Mouse (Mus musculus): ENCODE results near the gene Tmem135. TPM values are rescaled to one million over a fixed set of nuclear protein-coding genes. Genes with fewer than 3 reads are reported as not detected.

Tmem135 gene
- total and polyA plus RNA-seq, 3 experiments, result 18.0 to 31.0 (median 30.0) TPM

DNA sequence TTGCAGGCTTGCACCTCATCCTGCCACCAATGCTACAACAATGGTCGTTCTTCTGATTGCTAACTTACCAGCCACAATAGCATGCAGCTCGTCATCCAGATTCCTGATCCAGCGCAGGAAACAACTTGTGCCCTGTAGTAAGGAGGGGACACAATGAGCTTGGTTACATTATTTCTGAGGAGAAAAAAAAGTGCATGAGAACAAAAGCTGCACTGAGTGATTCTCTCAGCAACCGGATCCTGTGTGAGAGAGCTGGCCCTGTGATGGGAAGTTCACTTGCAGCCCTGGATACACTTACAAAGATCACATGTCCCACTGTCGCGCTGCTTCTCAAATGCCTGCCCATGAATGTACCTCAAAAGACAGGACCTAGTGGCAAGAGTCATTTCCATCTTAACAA lies 252.7 kb downstream of the Tmem135 start:
- no peak for DNase-seq (ENCODE audit: extremely low read depth)
- no peak overlapping the region for H3K27ac ChIP-seq (ENCODE audit: insufficient read depth, low read depth)
- no peaks in the 10 kb centered on the region for H3K4me1 ChIP-seq (ENCODE audit: control insufficient read depth in 1 of 2, insufficient read depth in 2 of 2)
- H3K9me3 ChIP-seq (replicated peaks; ENCODE audit: low read length), result no peaks in the 10 kb centered on the region
- H3K4me2 ChIP-seq (ENCODE audit: insufficient read depth, low read depth, poor library complexity, severe bottlenecking), result no peak overlapping the region
- no peak overlapping the region for H3K9ac ChIP-seq (ENCODE audit: insufficient read depth, low read depth)
- H3K36me3 ChIP-seq (replicated peaks in 1 of 2; ENCODE audit: control insufficient read depth in 1 of 2, insufficient read depth in 1 of 2, low read length in 1 of 2), result peaks cover 27 to 58% of the 10 kb centered on the region in 2 experiments
- no peak overlapping the region for H3K4me3 ChIP-seq (replicated peaks in 1 of 3; ENCODE audit: low read depth in 2 of 3, low read length in 2 of 3, poor library complexity in 1 of 3)
- no peaks in the 10 kb centered on the region for H3K27me3 ChIP-seq (replicated peaks)
- no peak for TF ChIP-seq MEF2A (IDR thresholded peaks at IDR 0.05; ENCODE audit: borderline replicate concordance, low read depth, low read length)
- no peak for TF ChIP-seq MXI1 (IDR thresholded peaks at IDR 0.05; ENCODE audit: low read depth, low read length)
- TF ChIP-seq MAFK (IDR thresholded peaks at IDR 0.05; ENCODE audit: insufficient replicate concordance, low read length), result no peak
- no peak for TF ChIP-seq ZMIZ1 (IDR thresholded peaks at IDR 0.05; ENCODE audit: low read depth, low read length)
- no peak for TF ChIP-seq POLR2A (IDR thresholded peaks at IDR 0.05; ENCODE audit: low read depth, low read length)
- no peaks in the 10 kb centered on the region for H3K79me2 ChIP-seq (replicated peaks; ENCODE audit: control insufficient read depth, extremely low read depth, insufficient read depth, poor library complexity, severe bottlenecking)
- in situ Hi-C loops (cut with MboI; ENCODE audit: low pct_ligation_motif_present, low pct_unique_long_range_greater_than_20kb, low sequenced_read_pairs), result no loop called here
- dilution Hi-C loops (cut with MboI; ENCODE audit: extremely low pct_ligation_motif_present, extremely low pct_unique_long_range_greater_than_20kb, low sequenced_read_pairs), result no loop called here

DNA sequence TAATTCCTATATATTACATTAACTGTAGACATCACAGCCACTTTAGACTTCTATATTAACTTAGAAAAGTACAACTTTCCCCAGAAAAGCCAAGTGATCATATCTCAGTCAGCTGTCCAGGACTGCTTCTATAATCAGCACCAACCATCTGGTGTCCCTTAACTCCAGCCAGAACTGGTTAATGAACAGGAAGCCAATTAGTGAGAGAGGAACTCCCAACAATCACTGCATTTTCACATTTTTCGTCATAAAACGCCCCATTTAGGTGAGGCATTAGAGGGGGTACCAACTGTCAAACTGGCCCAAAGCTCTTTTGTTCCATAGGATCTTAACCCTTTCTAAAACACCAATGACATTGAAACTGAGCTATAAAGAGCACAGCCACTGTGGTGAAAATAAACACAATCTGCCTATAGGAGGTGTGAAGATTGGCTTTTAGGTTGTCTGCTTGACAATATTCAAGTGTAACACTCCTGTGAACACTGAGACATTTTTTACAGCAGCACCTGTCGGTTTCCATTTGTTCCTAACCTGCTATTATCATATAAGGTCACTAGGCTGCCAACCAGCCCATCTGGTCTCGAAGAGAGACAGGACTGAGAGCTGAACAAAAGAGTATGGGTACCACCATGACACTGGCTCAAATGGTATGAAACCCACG lies 263.3 kb downstream of the Tmem135 start:
- no peak overlapping the region for H3K4me2 ChIP-seq (ENCODE audit: insufficient read depth, low read depth, poor library complexity, severe bottlenecking)
- no peak for TF ChIP-seq ZNF384 (IDR thresholded peaks at IDR 0.05; ENCODE audit: low read depth, low read length)
- no peak for TF ChIP-seq JUN (IDR thresholded peaks at IDR 0.05; ENCODE audit: insufficient read depth, low read depth, low read length)
- TF ChIP-seq RAD21 (IDR thresholded peaks at IDR 0.05; ENCODE audit: low read depth, low read length), result no peak
- H3K4me3 ChIP-seq (replicated peaks in 1 of 3; ENCODE audit: low read depth in 2 of 3, low read length in 2 of 3, poor library complexity in 1 of 3), result no peak overlapping the region
- H3K27me3 ChIP-seq (replicated peaks), result no peaks in the 10 kb centered on the region
- no peak overlapping the region for H3K27ac ChIP-seq (ENCODE audit: insufficient read depth, low read depth)
- no peaks in the 10 kb centered on the region for H3K79me2 ChIP-seq (replicated peaks; ENCODE audit: control insufficient read depth, extremely low read depth, insufficient read depth, poor library complexity, severe bottlenecking)
- H3K4me1 ChIP-seq (ENCODE audit: control insufficient read depth in 1 of 2, insufficient read depth in 2 of 2), result no peaks in the 10 kb centered on the region
- in situ Hi-C loops (cut with MboI; ENCODE audit: low pct_ligation_motif_present, low pct_unique_long_range_greater_than_20kb, low sequenced_read_pairs), result no loop called here
- dilution Hi-C loops (cut with MboI; ENCODE audit: extremely low pct_ligation_motif_present, extremely low pct_unique_long_range_greater_than_20kb, low sequenced_read_pairs), result no loop called here
- no peak overlapping the region for H3K9ac ChIP-seq (ENCODE audit: insufficient read depth, low read depth)
- peaks cover 16 to 57% of the 10 kb centered on the region in 2 experiments for H3K36me3 ChIP-seq (replicated peaks in 1 of 2; ENCODE audit: control insufficient read depth in 1 of 2, insufficient read depth in 1 of 2, low read length in 1 of 2)
- no peaks in the 10 kb centered on the region for H3K9me3 ChIP-seq (replicated peaks; ENCODE audit: low read length)
- DNase-seq (ENCODE audit: extremely low read depth), result no peak

GRCm38 (mm10) chr7:89134884-89135511 lies 269.0 kb downstream of the Tmem135 start:
- Histone ChIP-seq H3K4me2 (ENCODE audit: insufficient read depth, low read depth, poor library complexity, severe bottlenecking) (no peak overlapping the region), H3K9me3 (replicated peaks; ENCODE audit: low read length) (no peaks in the 10 kb centered on the region), H3K4me1 (ENCODE audit: control insufficient read depth in 1 of 2, insufficient read depth in 2 of 2) (no peaks in the 10 kb centered on the region), H3K9ac (ENCODE audit: insufficient read depth, low read depth) (no peak overlapping the region), H3K36me3 (replicated peaks in 1 of 2; ENCODE audit: control insufficient read depth in 1 of 2, insufficient read depth in 1 of 2, low read length in 1 of 2) (peaks cover 0 to 18% of the 10 kb centered on the region in 2 experiments), H3K27me3 (replicated peaks) (no peaks in the 10 kb centered on the region), H3K27ac (ENCODE audit: insufficient read depth, low read depth) (no peak overlapping the region), H3K4me3 (replicated peaks in 1 of 3; ENCODE audit: low read depth in 2 of 3, low read length in 2 of 3, poor library complexity in 1 of 3) (no peak overlapping the region), H3K79me2 (replicated peaks; ENCODE audit: control insufficient read depth, extremely low read depth, insufficient read depth, poor library complexity, severe bottlenecking) (no peaks in the 10 kb centered on the region)
- in situ Hi-C loops (cut with MboI; ENCODE audit: low pct_ligation_motif_present, low pct_unique_long_range_greater_than_20kb, low sequenced_read_pairs) (no loop called here), dilution Hi-C loops (cut with MboI; ENCODE audit: extremely low pct_ligation_motif_present, extremely low pct_unique_long_range_greater_than_20kb, low sequenced_read_pairs) (no loop called here)
- DNase-seq (ENCODE audit: extremely low read depth), result no peak
- TF ChIP-seq JUND (conservative IDR thresholded peaks at IDR 0.05; ENCODE audit: low read depth, low read length), result no peak
- TF ChIP-seq ZC3H11A (IDR thresholded peaks at IDR 0.05; ENCODE audit: low read depth, low read length), result no peak
- no peak for TF ChIP-seq EP300 (IDR thresholded peaks at IDR 0.05; ENCODE audit: low read length)

Measured in CH12.LX (cell line).